Mouse (Mus musculus): ENCODE measurements around the gene Atad3a. TPM values are rescaled to one million over a fixed set of nuclear protein-coding genes. Genes with fewer than 3 reads are reported as not detected.

Gene Atad3a
- polyA plus RNA-seq, 1 experiment from 2014 or later, result 90.7 TPM

GRCm38 (mm10) chr4:155773335-155774078 is 12.6 kb upstream of the Atad3a start:
- Histone ChIP-seq H3K27ac (no peak overlapping the region), H3K4me1 (peaks cover 21% of the 10 kb centered on the region), H3K9ac (0 out of 2 replicates have a peak overlapping the region, but pooled peaks have one; percentile 10), H3K9me3 (no peaks in the 10 kb centered on the region), H3K4me3 (peak overlapping the region; percentile 31), H3K36me3 (no peaks in the 10 kb centered on the region), H3K27me3 (replicated peaks) (peaks cover 26% of the 10 kb centered on the region), H3K4me2 (replicated peaks) (peak overlapping the region; percentile 67)
- 39% methylated on average over 5 of the region's 5 CpGs for WGBS
- no peak for ATAC-seq (ENCODE audit: low FRiP score, low read depth)

- Histone ChIP-seq H3K36me3 (no peaks in the 10 kb centered on the region), H3K4me2 (replicated peaks) (peak overlapping the region; percentile 67; the same call in 1 of the 2 replicates), H3K9me3 (no peaks in the 10 kb centered on the region), H3K4me3 (no peak overlapping the region), H3K27me3 (replicated peaks) (peaks cover 26% of the 10 kb centered on the region), H3K9ac (no peak overlapping the region), H3K4me1 (peaks cover 21% of the 10 kb centered on the region), H3K27ac (no peak overlapping the region)
- WGBS, result 89% methylated on average over 13 of the region's 13 CpGs
- ATAC-seq (ENCODE audit: low FRiP score, low read depth), result no peak
Measured at GRCm38 (mm10) chr4:155772786-155773185, 11.9 kb upstream of the Atad3a start.

- H3K36me3 ChIP-seq, result no peaks in the 10 kb centered on the region
- peaks cover 26% of the 10 kb centered on the region for H3K27me3 ChIP-seq (replicated peaks)
- H3K4me1 ChIP-seq, result peaks cover 18% of the 10 kb centered on the region
- no peaks in the 10 kb centered on the region for H3K9me3 ChIP-seq
- H3K27ac ChIP-seq, result no peak overlapping the region
- H3K9ac ChIP-seq, result no peak overlapping the region
- H3K4me3 ChIP-seq, result no peak overlapping the region
- 90% methylated on average over 2 of the region's 2 CpGs for WGBS
- no peak overlapping the region for H3K4me2 ChIP-seq (replicated peaks)
- no peak for ATAC-seq (ENCODE audit: low FRiP score, low read depth)
Measured at GRCm38 (mm10) chr4:155771706-155772105, 10.8 kb upstream of the Atad3a start.

GRCm38 (mm10) chr4:155770626-155771025 is 9.7 kb upstream of the Atad3a start:
- peak overlapping the region; percentile 74 for H3K9ac ChIP-seq
- WGBS, result 41% methylated on average over 24 of the region's 24 CpGs
- H3K27me3 ChIP-seq (replicated peaks), result peaks cover 26% of the 10 kb centered on the region
- no peaks in the 10 kb centered on the region for H3K9me3 ChIP-seq
- peak overlapping the region; percentile 50 for H3K4me3 ChIP-seq
- no peaks in the 10 kb centered on the region for H3K36me3 ChIP-seq
- peaks cover 16% of the 10 kb centered on the region for H3K4me1 ChIP-seq
- peak overlapping the region; percentile 83 for H3K4me2 ChIP-seq (replicated peaks)
- ATAC-seq (ENCODE audit: low FRiP score, low read depth), result peak; percentile 15
- H3K27ac ChIP-seq, result no peak overlapping the region

- ATAC-seq (ENCODE audit: low FRiP score, low read depth), result peak; percentile 89
- Histone ChIP-seq H3K4me3 (peak overlapping the region; percentile 50), H3K4me1 (peaks cover 16% of the 10 kb centered on the region), H3K9me3 (no peaks in the 10 kb centered on the region), H3K27ac (no peak overlapping the region), H3K36me3 (no peaks in the 10 kb centered on the region), H3K9ac (peak overlapping the region; percentile 74), H3K27me3 (replicated peaks) (peaks cover 26% of the 10 kb centered on the region), H3K4me2 (replicated peaks) (peak overlapping the region; percentile 83)
- under 1% methylated on average over 39 of the region's 39 CpGs for WGBS
Measured at GRCm38 (mm10) chr4:155769880-155770512, 9.1 kb upstream of the Atad3a start.

- peak overlapping the region; percentile 83 for H3K4me2 ChIP-seq (replicated peaks)
- no peak overlapping the region for H3K27ac ChIP-seq
- WGBS, result 65% methylated on average over 5 of the region's 5 CpGs
- ATAC-seq (ENCODE audit: low FRiP score, low read depth), result no peak
- peak overlapping the region; percentile 74 for H3K9ac ChIP-seq
- no peaks in the 10 kb centered on the region for H3K36me3 ChIP-seq
- peaks cover 26% of the 10 kb centered on the region for H3K27me3 ChIP-seq (replicated peaks)
- H3K4me3 ChIP-seq, result peak overlapping the region; percentile 50
- no peaks in the 10 kb centered on the region for H3K9me3 ChIP-seq
- peaks cover 15% of the 10 kb centered on the region for H3K4me1 ChIP-seq
Measured at GRCm38 (mm10) chr4:155769496-155769879, 8.6 kb upstream of the Atad3a start.

GRCm38 (mm10) chr4:155762357-155762756 is 1.5 kb upstream of the Atad3a start:
- ATAC-seq (ENCODE audit: low FRiP score, low read depth), result no peak
- Histone ChIP-seq H3K4me2 (replicated peaks) (no peak overlapping the region), H3K27me3 (replicated peaks) (no peaks in the 10 kb centered on the region)

GRCm38 (mm10) chr4:155761356-155762099 is 635 bp upstream of the Atad3a start:
- Histone ChIP-seq H3K4me3 (peak overlapping the region; percentile 84), H3K4me2 (replicated peaks) (peak overlapping the region; percentile 97), H3K27ac (no peak overlapping the region), H3K27me3 (replicated peaks) (no peaks in the 10 kb centered on the region), H3K9me3 (no peaks in the 10 kb centered on the region), H3K9ac (peak overlapping the region; percentile 58), H3K4me1 (peaks cover 26% of the 10 kb centered on the region), H3K36me3 (peaks cover 9% of the 10 kb centered on the region; the same call in 1 of the 2 replicates)
- 3% methylated on average over 28 of the region's 28 CpGs for WGBS
- 0 out of 2 replicates have a peak, but pooled peaks have one; percentile 16 for ATAC-seq (ENCODE audit: low FRiP score, low read depth)

More at GRCm38 (mm10) chr4:155762357-155762756, 1.5 kb upstream of the Atad3a start:
- Histone ChIP-seq H3K9ac (no peak overlapping the region), H3K36me3 (peaks cover 3% of the 10 kb centered on the region; the same call in 1 of the 2 replicates), H3K4me3 (no peak overlapping the region), H3K27ac (no peak overlapping the region), H3K4me1 (peaks cover 26% of the 10 kb centered on the region), H3K9me3 (no peaks in the 10 kb centered on the region)
- WGBS, result 88% methylated on average over 3 of the region's 3 CpGs

- H3K4me1 ChIP-seq, result peaks cover 26% of the 10 kb centered on the region
- H3K27ac ChIP-seq, result no peak overlapping the region
- peak overlapping the region; percentile 97 for H3K4me2 ChIP-seq (replicated peaks)
- H3K27me3 ChIP-seq (replicated peaks), result no peaks in the 10 kb centered on the region
- no peak for ATAC-seq (ENCODE audit: low FRiP score, low read depth)
- H3K4me3 ChIP-seq, result peak overlapping the region; percentile 84
- 5% methylated on average over 10 of the region's 10 CpGs for WGBS
- no peaks in the 10 kb centered on the region for H3K9me3 ChIP-seq
- peaks cover 22% of the 10 kb centered on the region for H3K36me3 ChIP-seq
- peak overlapping the region; percentile 78 for H3K9ac ChIP-seq
Measured at GRCm38 (mm10) chr4:155759862-155760612, 856 bp downstream of the Atad3a start.

GRCm38 (mm10) chr4:155757011-155757410 is 3.9 kb downstream of the Atad3a start:
- Histone ChIP-seq H3K36me3 (peaks cover 49% of the 10 kb centered on the region), H3K4me1 (peaks cover 26% of the 10 kb centered on the region)
- ATAC-seq (ENCODE audit: low FRiP score, low read depth), result no peak

GRCm38 (mm10) chr4:155746575-155747490 is 14.1 kb downstream of the Atad3a start:
- no peak for ATAC-seq (ENCODE audit: low FRiP score, low read depth)
- Histone ChIP-seq H3K9me3 (no peaks in the 10 kb centered on the region), H3K4me1 (no peaks in the 10 kb centered on the region), H3K4me3 (no peak overlapping the region), H3K4me2 (replicated peaks) (no peak overlapping the region), H3K36me3 (peaks cover 91% of the 10 kb centered on the region), H3K27me3 (replicated peaks) (no peaks in the 10 kb centered on the region), H3K27ac (no peak overlapping the region), H3K9ac (no peak overlapping the region)
- WGBS, result 92% methylated on average over 17 of the region's 17 CpGs

More at GRCm38 (mm10) chr4:155757011-155757410, 3.9 kb downstream of the Atad3a start:
- H3K27ac ChIP-seq, result no peak overlapping the region
- 90% methylated on average over 12 of the region's 12 CpGs for WGBS
- H3K9me3 ChIP-seq, result no peaks in the 10 kb centered on the region
- no peak overlapping the region for H3K9ac ChIP-seq
- no peak overlapping the region for H3K4me2 ChIP-seq (replicated peaks)
- no peak overlapping the region for H3K4me3 ChIP-seq
- H3K27me3 ChIP-seq (replicated peaks), result no peaks in the 10 kb centered on the region
